Mouse (Mus musculus) midbrain, postnatal 0 days (tissue): ENCODE data around the gene H2al1f. TPM values are rescaled to one million over a fixed set of nuclear protein-coding genes. Genes with fewer than 3 reads are reported as not detected.
A peak's percentile ranks its signal among the peaks of the same experiment; 100 is the strongest.

ENCODE experiments used
- ATAC-seq: fragments of 200-750 bp; cut with Nextera tagmentation; 2 replicates; pipeline ENCODE4 v1.8.0; 2017; ENCODE audit warnings: moderate number of reproducible peaks, mild to moderate bottlenecking, moderate TSS enrichment, moderate library complexity; ENCODE audit not compliant: low FRiP score
- DNase-seq: peaks from one replicate; pipeline ENCODE4 v3.0.0-alpha.2; 2015; ENCODE audit warnings: low spot score
- H3K27ac ChIP-seq: fragments of 300-500 bp; sonication (generic); 2 replicates; pipeline ENCODE4 v1.5.1; 2014; ENCODE audit warnings: low read depth, mild to moderate bottlenecking, low read length, mixed read lengths
- H3K27me3 ChIP-seq: fragments of 300-500 bp; sonication (generic); 2 replicates; pipeline ENCODE4 v1.6.1; 2014; ENCODE audit warnings: low read length, control low read depth, mixed read lengths; ENCODE audit not compliant: insufficient read depth
- H3K36me3 ChIP-seq: fragments of 300-500 bp; sonication (generic); 2 replicates; pipeline ENCODE4 v1.6.1; 2014; ENCODE audit warnings: low read length, control low read depth, mixed read lengths; ENCODE audit not compliant: insufficient read depth
- H3K4me1 ChIP-seq: fragments of 300-500 bp; sonication (generic); 2 replicates; pipeline ENCODE4 v1.6.1; 2014; ENCODE audit warnings: mild to moderate bottlenecking, control low read depth, antibody characterized with exemption, low read length, mixed read lengths; ENCODE audit not compliant: insufficient read depth
- H3K4me2 ChIP-seq: fragments of 300-500 bp; sonication (generic); 2 replicates; pipeline ENCODE4 v1.6.1; 2014; ENCODE audit warnings: low read depth, mild to moderate bottlenecking, low read length, mixed read lengths; ENCODE audit not compliant: poor library complexity, severe bottlenecking
- H3K4me3 ChIP-seq: fragments of 300-500 bp; sonication (generic); 2 replicates; pipeline ENCODE4 v1.5.1; 2014; ENCODE audit warnings: low read depth, mild to moderate bottlenecking, low read length, moderate library complexity
- H3K9ac ChIP-seq: fragments of 300-500 bp; sonication (generic); replicated peaks from 2 replicates; pipeline ENCODE4 v1.6.1; 2014; ENCODE audit warnings: mild to moderate bottlenecking, low read length, moderate library complexity, mixed read lengths; ENCODE audit not compliant: poor library complexity, severe bottlenecking
- H3K9me3 ChIP-seq: fragments of 300-500 bp; sonication (generic); 2 replicates; pipeline ENCODE4 v1.6.1; 2016; ENCODE audit warnings: low read length, control low read depth
- CTCF ChIP-seq: IDR thresholded peaks from 2 replicates; pipeline ENCODE4 v1.5.1; 2016; ENCODE audit warnings: antibody characterized with exemption, mild to moderate bottlenecking
- WGBS: fragments of 180-500 bp; shearing (Covaris S2); extraction: QIAGEN DNeasy Blood & Tissue Kit; methylation state at CpG from one replicate; pipeline ENCODE4 v1.1.7; 2014; 5-methylcytosine and 5-hydroxymethylcytosine counted together
- polyA plus RNA-seq: library from polyadenylated mRNA; unstranded; fragments of >200 nt; fragmentation: Nextera tagmentation; extraction: Ambion mirVana; gene quantifications from 2 replicates; pipeline ENCODE4 v1.2.1, GENCODE M21; 2015
- total RNA-seq: library from RNA; depleted of rRNA; stranded (reverse); fragments of >200 nt; gene quantifications from 2 replicates; pipeline ENCODE4 v1.2.3, GENCODE M21; 2014; rRNA removed

Gene H2al1f
- total and polyA plus RNA-seq, 2 experiments from 2014 or later = not detected

DNA sequence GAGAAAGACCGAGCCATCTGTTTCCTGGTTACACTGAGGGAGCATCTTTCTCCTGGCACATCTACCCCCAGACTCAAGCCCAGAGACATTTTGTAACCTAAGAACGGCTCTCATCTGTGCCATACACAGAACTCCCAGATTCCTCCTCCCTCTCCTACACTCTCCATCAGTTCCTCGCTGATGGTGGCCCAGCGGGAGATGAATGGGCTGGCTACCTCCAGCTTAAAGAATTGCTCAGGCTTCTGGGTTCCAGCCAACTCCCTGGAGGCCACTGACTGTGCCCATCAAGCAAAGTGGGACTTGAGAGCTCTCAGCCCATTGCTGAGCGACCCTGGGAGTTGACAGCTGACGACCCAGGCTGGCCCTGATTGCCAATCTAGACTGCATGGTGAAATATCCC lies 48.9 kb downstream of the H2al1f start:
- Histone ChIP-seq H3K27ac (no peak overlapping the region), H3K4me1 (no peaks in the 10 kb centered on the region), H3K4me3 (no peak overlapping the region), H3K27me3 (no peaks in the 10 kb centered on the region), H3K9ac (no peak overlapping the region), H3K4me2 (no peak overlapping the region), H3K9me3 (no peaks in the 10 kb centered on the region), H3K36me3 (no peaks in the 10 kb centered on the region)
- no peak for TF ChIP-seq CTCF
- WGBS = 54% methylated on average over 6 of the region's 6 CpGs
- no peak for ATAC-seq
- peak; percentile 62 for DNase-seq

Other genes with a start within 250 kb of the H2al1f start
- gene H2al1a, start 15.9 kb upstream of the H2al1f start, total RNA-seq = not detected in 2 replicates
- gene H2al1a, start 15.9 kb upstream of the H2al1f start, polyA plus RNA-seq = not detected in 2 replicates
- not detected in 2 replicates for gene H2al1b, start 12.7 kb upstream of the H2al1f start, total RNA-seq
- not detected in 2 replicates for gene H2al1b, start 12.7 kb upstream of the H2al1f start, polyA plus RNA-seq
- not detected in 2 replicates for gene H2al1c, start 9.5 kb upstream of the H2al1f start, total RNA-seq
- not detected in 2 replicates for gene H2al1c, start 9.5 kb upstream of the H2al1f start, polyA plus RNA-seq
- not detected in 2 replicates for gene H2al1d, start 6.3 kb upstream of the H2al1f start, total RNA-seq
- gene H2al1d, start 6.3 kb upstream of the H2al1f start, polyA plus RNA-seq = not detected in 2 replicates
- gene H2al1e, start 3.2 kb upstream of the H2al1f start, total RNA-seq = not detected in 2 replicates
- not detected in 2 replicates for gene H2al1e, start 3.2 kb upstream of the H2al1f start, polyA plus RNA-seq
- not detected in 2 replicates for gene H2al1g, start 3.1 kb downstream of the H2al1f start, total RNA-seq
- gene H2al1g, start 3.1 kb downstream of the H2al1f start, polyA plus RNA-seq = not detected in 2 replicates
- gene H2al1h, start 6.3 kb downstream of the H2al1f start, total RNA-seq = not detected in 2 replicates
- not detected in 2 replicates for gene H2al1h, start 6.3 kb downstream of the H2al1f start, polyA plus RNA-seq
- not detected in 2 replicates for gene H2al1i, start 9.5 kb downstream of the H2al1f start, total RNA-seq
- not detected in 2 replicates for gene H2al1i, start 9.5 kb downstream of the H2al1f start, polyA plus RNA-seq
- not detected in 2 replicates for gene H2al1j, start 12.7 kb downstream of the H2al1f start, total RNA-seq
- not detected in 2 replicates for gene H2al1j, start 12.7 kb downstream of the H2al1f start, polyA plus RNA-seq